Comparison of ENCODE assay signal across 12 mouse cellular contexts in genomic region chr11:115789787-115790186, GRCm38 (mm10).
"Had no signal": no experiment of that assay in that cellular context is flagged by ENCODE, and none has a peak within 500 bp of the region (broad histone marks: within the 10 kb centered on the region; RNA-seq: fewer than 3 reads in every experiment).

No protein-coding gene starts in this region.

- ATAC-seq: liver, postnatal 0 days had no signal

- DNase-seq: kidney, adult 9 months; kidney, postnatal 14 days; liver; liver, embryonic 13.5 days; liver, postnatal 0 days; lung, postnatal 36 days; midbrain, embryonic 14.5 days; right cerebral cortex, adult 18-20 months; right cerebral cortex, postnatal 4 days; spleen, adult 18-20 months; thymus, adult 2 months; thymus, postnatal 25 days had no signal
